Mouse (Mus musculus): ENCODE data around the gene Fgf16.

- no peak for TF ChIP-seq TAL1 (IDR thresholded peaks at IDR 0.05; ENCODE audit: low read length)
- TF ChIP-seq GATA1 (IDR thresholded peaks at IDR 0.05; ENCODE audit: low read length) = no peak
These were observed 49.3 kb upstream of the Fgf16 start for GRCm38 (mm10) chrX:105714740-105715139.

Measured in erythroblast, embryonic 14.5 days (primary cell).